Mouse (Mus musculus): ENCODE measurements around the gene Polr2b. TPM values are rescaled to one million over a fixed set of nuclear protein-coding genes. Genes with fewer than 3 reads are reported as not detected.

Gene Polr2b
- 10 to 100 TPM; 20.7 to 24.2 TPM for total RNA-seq (2021)
- long read RNA-seq, experiment 1, full-length matches to known transcripts: 10 of 19 reads
- long read RNA-seq, experiment 1, partial matches to known transcripts: 4 of 19 reads
- long read RNA-seq, experiment 1, other reads (novel, unspliced or antisense): 5 of 19 reads
- long read RNA-seq, experiment 2, full-length matches to known transcripts: 13 of 19 reads
- long read RNA-seq, experiment 2, partial matches to known transcripts: 2 of 19 reads
- long read RNA-seq, experiment 2, other reads (novel, unspliced or antisense): 4 of 19 reads

DNA sequence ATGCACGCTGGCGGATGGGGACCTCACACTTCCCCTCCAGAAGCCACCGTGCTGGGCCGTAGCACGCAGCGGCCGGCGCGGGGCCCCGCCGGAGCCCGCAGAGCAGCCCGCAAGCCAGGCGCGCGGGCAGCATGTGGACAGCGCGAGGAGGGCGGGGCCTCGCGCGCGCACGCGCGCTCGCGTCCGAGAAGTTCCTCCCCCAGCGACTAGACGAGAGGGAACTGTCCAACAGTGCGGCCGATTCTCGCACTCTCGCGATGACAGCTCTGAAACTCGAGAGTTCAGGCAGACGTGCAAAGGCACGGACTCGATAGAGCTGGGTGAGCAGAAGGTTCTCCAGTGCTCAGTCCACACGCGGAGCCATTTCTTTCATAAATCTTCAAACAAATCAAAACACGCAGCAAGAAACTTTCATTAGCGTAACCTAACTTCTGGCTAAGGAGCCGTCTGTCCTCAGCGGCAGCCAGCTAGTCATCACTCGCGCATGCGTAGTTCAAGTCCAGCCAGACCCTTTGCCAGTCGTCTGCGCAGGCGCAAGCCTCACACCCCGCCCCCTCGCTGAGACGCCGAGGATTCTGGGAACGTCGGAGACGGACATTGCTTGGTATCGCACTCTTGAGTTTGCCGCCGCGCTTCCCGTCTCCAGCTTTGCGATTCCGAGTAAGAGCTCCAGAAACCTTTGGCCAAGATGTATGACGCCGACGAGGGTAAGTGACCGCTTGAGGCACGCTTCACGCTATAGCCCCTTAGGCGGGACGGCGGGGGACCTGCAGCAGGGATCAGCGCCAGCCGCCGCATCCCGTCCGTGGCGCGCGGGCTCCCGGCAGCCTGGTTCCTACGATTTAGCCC is at the start of gene Polr2b, which contains the start of gene Noa1:
TSS of gene Polr2b (plus strand) at position 224 of the 849 bp plus-strand sequence.
TSS of gene Noa1 (minus strand) at position 161 of the 849 bp plus-strand sequence.
- intact Hi-C loops (cut with DNase I): loop anchor here (5.0 kb wide), 3 partner anchors 32 to 408 kb away; partner anchors contain the start of gene Rest
- DNase-seq: peak; percentile 97 to 99

DNA sequence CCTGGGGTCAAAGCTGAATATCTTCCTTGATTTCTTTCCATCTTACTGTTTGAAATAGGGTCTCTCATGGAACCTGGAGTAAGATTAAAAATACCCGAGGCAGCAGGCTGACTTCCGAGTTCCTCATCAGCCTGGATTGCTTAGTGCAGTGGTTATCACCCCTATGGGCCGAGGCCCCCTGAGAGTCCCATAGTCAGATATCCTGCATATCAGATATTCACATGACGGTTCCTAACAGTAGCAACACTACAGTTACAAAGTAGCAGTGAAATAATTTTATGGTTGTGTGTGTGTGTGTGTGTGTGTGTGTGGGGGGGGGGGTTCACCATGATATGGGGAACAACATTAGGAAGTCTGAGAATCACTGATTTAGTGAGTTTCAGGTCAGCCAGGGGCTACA is 48.8 kb upstream of the Polr2b start:
- DNase-seq: no peak
- intact Hi-C loops (cut with DNase I): no loop called here

DNA sequence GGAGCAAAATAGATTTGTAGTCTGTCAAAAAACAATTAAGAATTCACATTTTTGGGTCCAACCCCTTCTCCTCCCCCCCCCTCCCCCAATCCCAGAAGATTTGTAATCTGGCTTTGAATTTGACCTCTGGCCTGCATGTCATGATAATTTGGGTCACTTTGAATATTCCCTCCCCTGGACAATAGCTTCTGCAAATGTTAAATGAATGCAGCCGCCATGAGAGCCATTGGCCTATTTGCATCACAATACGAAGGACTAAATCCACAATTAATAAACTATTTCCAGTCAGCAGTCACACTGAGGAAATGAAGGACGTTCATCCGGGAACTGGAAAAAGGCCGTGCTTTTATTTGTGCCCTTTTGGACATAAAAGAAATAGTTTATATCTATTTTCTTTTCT is 47.8 kb upstream of the Polr2b start:
- intact Hi-C loops (cut with DNase I): no loop called here
- DNase-seq: no peak

DNA sequence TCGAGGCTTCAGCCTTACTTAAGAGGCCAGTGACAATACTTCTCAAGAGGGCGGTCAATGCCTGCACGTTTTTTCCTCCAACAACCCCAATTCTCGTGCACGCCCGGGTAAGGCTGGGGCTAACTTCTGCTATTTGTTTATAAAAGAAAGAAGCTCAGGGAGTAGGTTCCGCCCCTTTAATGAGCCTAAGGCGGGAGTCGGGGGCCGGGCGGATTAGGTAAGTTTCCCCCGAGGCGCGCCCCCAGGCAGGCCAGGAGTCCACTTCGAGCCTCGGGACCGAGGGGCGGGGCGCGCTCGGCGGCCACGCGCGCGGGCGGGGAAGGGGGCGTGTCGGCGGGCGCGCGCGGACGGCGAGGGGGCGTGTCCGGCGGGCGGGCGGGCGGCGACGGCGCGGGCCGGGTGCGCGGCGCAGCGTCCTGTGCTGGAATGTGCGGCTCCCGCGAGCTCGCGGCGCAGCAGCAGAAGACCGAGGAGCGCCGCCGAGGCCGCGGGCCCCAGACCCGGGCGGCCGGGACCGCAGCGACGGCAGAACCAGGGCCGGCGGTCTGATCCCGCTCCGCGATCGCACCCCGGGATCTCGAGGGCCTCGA is 44.8 kb upstream of the Polr2b start, which contains the start of gene Rest:
TSS of gene Rest (plus strand) at position 411 of the 590 bp plus-strand sequence.
- intact Hi-C loops (cut with DNase I): loop anchor here (5.0 kb wide), 1 partner anchor 42 kb away; no protein-coding TSS in a partner anchor
- DNase-seq: peak; percentile 63 to 64

DNA sequence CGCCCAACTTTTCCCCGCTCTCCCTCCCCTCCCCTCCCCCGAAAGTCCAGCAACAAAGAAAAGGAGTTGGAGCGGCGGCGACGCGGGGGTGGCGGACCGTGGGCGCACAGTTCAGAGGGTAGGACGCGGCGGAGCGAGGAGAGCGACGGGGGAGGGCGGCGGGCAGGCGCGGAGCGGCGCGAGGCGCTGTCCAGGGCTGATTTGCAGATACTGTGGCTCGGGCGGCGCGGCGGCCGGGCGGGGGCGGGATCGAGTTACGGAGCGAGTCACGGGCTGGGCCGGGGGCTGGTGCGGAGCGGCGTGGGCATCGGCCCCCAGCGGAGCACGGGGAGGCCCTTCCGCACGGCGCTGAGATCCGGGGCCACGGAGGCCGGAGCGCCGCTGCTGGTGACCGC is 44.3 kb upstream of the Polr2b start:
- peak; percentile 62 to 64 for DNase-seq
- intact Hi-C loops (cut with DNase I): loop anchor here (5.0 kb wide), 1 partner anchor 42 kb away; no protein-coding TSS in a partner anchor

DNA sequence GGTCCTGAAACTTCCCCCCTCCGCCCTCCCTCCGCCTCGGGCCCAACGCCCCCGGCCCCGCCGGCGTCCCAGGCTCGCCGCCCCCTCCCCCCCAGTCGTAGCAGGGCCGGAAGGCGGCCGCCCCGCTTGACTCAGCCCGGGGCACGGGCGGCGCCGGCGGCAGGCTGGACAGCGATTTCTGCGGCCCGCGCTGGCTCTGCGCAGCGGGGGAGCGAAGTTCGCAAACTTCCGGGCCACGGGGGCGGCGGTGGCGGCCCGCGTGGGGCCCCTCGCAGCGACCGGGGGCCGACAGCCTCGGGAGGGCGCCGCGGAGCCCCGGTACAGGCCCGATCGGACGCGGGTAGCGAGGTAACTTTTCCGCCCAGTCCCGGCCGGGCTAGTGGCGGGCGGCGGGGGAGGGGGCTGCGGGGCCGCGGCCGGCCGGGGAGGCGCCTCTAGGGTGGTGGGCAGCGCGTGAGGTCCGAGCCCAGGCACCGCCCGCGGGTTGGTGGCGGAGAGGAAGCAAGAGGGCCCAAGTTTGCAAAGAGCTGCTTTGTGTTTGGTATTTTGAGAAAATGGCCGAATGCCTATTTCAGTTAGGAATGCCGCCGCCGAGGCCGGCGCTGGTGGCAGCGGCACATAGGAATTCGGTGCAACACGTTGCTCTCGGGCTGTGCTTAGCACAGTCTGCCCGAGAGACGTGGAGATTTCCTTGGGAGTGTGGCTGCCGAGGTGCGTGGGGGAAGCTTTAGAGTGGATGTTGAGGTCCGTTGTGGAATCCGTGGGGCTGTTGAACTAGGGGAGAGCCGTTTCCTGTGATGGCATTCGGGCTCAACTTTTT is 43.7 kb upstream of the Polr2b start:
- intact Hi-C loops (cut with DNase I): loop anchor here (5.0 kb wide), 1 partner anchor 41 kb away; no protein-coding TSS in a partner anchor
- peak; percentile 18 to 47 for DNase-seq

DNA sequence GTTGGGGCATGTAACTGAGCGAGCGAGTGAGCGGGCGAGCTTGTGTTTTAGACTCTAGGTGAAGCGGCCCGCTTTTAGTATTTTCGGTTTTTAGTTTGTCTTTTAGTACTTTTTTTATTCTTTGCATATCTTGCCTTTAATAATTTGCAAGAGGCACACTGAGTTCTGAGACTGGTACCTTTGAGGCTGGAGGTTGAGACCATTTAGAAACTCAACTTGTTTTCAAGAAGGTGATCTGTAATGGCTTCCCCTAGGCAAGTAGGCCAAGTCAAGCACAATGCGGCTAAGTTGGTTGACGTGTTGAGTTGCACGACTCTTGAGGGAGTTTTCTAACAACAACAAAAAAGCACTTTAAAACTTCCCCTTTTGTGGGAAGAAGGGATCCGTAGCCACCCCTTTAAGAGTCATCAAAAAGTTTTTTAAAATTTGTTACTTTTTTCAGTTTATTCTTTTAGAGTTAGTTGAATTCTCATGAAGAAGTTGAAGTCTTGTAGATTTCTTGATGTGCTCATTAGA is 43.0 kb upstream of the Polr2b start:
- intact Hi-C loops (cut with DNase I): loop anchor here (5.0 kb wide), 1 partner anchor 40 kb away; no protein-coding TSS in a partner anchor
- DNase-seq: no peak

DNA sequence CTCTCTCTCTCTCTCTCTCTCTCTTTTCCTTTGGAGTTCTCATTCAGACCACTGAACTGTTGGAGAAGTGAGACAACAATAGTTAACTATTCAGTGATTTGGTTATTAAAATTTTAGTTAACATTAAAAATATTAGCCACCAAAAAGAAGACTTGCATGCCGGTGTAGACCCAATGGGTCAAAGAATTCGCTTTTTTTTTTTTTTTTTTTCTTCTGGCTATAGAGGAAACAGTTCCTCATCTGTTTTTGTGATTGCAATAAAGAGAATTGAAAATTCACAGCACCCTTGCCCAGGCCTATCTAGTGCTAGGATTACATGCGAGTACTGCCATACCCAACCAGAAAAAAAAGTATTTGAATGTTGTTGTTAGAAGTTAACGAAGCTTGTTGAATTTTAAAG is 42.5 kb upstream of the Polr2b start:
- intact Hi-C loops (cut with DNase I): loop anchor here (5.0 kb wide), 1 partner anchor 40 kb away; no protein-coding TSS in a partner anchor

DNA sequence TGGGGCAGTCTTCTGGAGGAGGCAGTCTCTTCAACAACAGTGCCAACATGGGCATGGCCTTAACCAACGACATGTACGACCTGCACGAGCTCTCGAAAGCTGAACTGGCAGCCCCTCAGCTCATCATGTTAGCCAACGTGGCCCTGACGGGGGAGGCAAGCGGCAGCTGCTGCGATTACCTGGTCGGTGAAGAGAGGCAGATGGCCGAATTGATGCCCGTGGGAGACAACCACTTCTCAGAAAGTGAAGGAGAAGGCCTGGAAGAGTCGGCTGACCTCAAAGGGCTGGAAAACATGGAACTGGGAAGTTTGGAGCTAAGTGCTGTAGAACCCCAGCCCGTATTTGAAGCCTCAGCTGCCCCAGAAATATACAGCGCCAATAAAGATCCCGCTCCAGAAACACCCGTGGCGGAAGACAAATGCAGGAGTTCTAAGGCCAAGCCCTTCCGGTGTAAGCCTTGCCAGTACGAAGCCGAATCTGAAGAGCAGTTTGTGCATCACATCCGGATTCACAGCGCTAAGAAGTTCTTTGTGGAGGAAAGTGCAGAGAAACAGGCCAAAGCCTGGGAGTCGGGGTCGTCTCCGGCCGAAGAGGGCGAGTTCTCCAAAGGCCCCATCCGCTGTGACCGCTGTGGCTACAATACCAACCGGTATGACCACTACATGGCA is 41.9 kb upstream of the Polr2b start:
- intact Hi-C loops (cut with DNase I): loop anchor here (5.0 kb wide), 1 partner anchor 39 kb away; no protein-coding TSS in a partner anchor
- no peak for DNase-seq

More for the DNA sequence above, 42.5 kb upstream of the Polr2b start:
- no peak for DNase-seq

DNA sequence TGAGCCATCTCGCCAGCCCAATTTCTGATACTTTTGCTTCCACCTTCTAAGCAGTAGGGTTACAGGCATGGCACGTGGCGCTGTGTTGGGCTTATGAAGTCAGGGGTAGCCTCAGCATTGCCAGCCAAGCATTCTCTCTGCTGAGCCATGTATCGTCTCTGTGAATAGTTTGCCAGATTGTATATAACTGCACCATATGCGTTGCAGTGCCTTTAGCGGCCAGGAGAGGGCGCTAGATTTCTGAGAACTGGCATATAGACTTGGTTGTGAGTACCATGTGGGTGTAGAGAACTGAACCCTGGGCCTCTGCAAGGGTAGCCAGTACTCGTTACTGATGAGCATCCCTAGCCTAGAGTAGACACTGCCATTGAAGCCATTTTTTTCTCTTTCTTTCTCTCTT is 40.5 kb upstream of the Polr2b start:
- intact Hi-C loops (cut with DNase I): loop anchor here (5.0 kb wide), 1 partner anchor 38 kb away; no protein-coding TSS in a partner anchor
- DNase-seq: no peak

DNA sequence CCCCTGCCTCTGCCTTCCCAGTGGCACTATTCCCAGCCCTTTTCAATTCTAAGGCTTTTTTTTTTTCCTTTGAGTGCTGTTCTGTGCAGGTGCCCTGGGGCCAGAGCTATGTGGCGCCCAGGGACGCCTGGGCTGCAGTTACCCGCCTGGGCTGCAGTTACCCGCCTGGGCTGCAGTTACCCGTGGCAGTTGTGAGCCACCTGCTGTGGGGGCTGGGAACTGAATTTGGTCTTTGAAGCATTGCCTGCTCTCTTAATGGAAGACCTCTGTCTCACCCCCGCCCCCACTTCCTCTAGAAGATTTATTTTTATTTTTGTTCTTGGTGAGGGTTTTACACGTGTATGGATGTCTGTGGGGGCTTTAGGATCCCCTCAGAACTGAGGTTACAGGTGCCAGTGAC is 36.8 kb upstream of the Polr2b start:
- intact Hi-C loops (cut with DNase I): no loop called here
- no peak for DNase-seq

DNA sequence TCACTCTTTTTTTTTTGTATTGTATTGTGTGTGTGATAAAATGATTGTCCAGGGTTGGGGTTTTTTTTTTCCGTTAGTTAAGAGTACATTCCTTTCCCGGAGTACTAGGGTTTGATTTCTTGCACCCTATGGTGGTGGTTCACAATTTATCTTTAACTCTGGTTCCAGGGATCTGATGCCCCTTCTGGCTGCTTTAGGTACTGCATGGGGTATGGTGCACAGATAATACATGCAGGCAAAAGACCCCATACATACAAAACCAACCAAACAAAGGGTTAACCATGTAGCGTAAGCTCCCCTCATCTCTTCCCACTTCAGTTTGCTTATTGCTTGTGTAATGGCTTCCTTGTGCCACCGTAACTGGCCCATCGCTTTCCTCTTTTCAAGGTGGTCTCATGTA is 34.0 kb upstream of the Polr2b start:
- DNase-seq: no peak
- intact Hi-C loops (cut with DNase I): no loop called here

DNA sequence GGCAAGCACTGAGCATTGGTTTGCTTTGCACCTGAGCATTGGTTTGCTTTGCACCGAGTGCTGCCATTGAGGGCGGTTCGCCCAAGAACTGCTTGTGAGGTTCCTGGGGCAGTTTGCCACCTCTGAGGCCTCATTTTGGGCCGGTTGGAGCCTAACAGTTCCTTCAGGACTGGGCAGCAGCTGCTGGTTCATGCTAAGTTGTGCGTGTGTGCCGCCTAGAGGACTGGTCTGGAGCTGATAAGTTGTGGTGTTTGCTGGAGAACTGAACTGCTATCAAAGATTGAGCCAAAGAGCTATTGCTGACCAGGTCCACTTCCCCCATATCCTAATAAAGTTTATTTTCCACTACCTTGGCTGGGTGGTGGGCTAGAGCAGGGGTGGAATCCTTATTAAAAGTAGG is 32.7 kb upstream of the Polr2b start:
- intact Hi-C loops (cut with DNase I): no loop called here
- no peak for DNase-seq

DNA sequence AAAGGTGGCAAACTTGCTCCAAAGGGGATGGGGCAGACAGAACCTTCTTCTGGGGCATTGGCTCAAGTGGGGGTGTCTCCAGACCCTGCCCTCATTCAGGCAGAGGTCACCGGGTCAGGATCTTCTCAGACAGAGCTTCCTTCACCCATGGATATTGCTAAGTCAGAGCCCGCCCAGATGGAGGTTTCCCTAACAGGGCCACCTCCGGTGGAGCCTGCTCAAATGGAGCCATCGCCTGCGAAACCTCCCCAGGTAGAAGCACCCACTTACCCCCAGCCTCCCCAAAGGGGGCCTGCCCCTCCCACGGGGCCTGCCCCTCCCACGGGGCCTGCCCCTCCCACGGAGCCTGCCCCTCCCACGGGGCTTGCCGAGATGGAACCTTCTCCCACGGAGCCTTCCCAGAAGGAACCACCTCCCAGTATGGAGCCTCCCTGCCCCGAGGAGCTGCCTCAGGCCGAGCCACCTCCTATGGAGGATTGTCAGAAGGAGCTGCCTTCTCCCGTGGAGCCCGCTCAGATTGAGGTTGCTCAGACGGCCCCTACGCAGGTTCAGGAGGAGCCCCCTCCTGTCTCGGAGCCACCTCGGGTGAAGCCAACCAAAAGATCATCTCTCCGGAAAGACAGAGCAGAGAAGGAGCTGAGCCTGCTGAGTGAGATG is 28.3 kb upstream of the Polr2b start:
- DNase-seq: no peak

DNA sequence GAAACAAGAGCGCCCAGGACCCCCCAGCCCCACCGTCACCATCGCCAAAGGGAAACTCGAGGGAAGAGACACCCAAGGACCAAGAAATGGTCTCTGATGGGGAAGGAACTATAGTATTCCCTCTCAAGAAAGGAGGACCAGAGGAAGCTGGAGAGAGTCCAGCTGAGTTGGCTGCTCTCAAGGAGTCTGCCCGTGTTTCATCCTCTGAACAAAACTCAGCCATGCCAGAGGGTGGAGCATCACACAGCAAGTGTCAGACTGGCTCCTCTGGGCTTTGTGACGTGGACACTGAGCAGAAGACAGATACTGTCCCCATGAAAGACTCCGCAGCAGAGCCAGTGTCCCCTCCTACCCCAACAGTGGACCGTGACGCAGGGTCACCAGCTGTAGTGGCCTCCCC is 27.7 kb upstream of the Polr2b start:
- no peak for DNase-seq
- intact Hi-C loops (cut with DNase I): no loop called here

More for the DNA sequence above, 28.3 kb upstream of the Polr2b start:
- intact Hi-C loops (cut with DNase I): no loop called here

DNA sequence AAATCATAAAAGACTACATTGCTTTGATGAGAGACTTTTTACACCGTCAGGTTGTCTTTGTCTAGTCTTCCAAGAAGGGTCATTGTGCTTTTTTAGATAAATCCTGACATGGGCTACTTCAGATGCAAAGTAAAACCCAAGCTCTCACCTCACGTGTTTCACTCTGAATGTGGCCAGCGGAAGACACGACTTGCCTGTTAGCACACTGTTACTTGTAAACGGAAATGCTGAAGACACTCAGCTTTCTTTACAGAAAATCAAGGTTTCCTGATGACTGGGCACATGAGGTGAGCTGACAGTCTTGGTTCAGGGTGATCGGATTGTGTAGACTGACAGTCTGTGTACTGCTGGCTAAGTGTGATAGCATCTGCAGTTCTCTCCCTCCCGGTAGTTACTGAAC is 24.3 kb upstream of the Polr2b start:
- no peak for DNase-seq
- intact Hi-C loops (cut with DNase I): no loop called here

DNA sequence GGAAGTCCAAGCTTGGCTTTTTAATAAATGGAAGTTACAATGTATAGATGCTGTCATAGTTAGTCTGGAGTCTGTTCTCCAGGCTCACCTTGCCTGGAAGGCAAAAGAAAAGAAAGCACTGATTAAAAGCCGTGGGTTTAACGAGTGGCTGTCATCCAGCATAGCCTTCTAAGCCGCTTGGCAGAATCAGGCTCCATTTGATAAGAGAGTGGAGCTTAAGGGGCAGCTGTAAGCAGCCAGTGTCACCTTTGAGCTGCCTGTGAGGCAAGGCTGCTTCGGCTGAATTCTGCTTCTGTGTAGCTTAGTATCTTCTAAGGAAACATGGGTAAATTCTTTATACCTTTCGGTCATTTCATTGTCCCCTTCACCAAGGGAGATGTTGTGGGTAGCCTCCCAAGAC is 23.0 kb upstream of the Polr2b start:
- no peak for DNase-seq
- intact Hi-C loops (cut with DNase I): no loop called here

DNA sequence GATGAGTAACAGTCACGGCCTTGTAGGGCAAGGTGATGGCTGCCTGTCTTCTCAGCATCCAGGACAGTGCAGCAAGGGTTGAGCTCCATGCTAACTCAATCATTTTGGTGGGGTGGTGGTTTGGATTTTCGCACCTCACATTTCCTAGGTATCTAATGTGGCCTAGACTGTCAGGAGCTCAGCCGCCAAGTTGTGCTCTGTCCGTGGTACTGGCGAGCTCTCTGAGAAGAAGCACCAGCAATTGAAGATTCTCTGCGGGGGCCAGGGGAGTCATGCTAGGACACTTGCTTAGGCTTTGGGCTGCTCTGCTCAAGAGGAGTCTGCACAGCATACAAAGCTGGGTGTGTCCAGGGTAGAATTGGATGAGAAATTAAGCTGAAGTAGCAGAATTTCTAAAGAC is 22.0 kb upstream of the Polr2b start:
- intact Hi-C loops (cut with DNase I): no loop called here
- no peak for DNase-seq

DNA sequence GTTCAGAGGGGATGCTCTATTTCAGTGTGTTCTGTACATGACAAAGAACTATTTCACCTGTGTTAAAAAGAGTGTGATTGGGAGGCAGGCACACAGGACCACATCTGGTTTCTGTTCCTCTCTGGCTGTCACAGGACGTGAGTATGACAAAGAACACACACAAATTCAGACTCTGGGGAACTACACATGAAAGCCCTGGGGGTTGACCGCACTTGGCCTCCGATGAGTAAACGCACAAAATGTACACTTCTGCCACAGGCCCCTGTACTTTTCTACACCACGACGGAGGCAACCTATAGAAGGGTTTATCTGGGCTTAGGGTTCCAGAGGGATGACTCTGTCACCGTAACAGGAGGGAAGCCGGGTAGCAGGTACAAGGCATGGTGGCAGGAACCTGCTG is 20.3 kb upstream of the Polr2b start:
- intact Hi-C loops (cut with DNase I): no loop called here

More for the DNA sequence above, 20.3 kb upstream of the Polr2b start:
- no peak for DNase-seq

Measured in gastrocnemius, postnatal 36 days (tissue).